Mouse (Mus musculus): ENCODE results near the gene Fam213b. TPM values are rescaled to one million over a fixed set of nuclear protein-coding genes. Genes with fewer than 3 reads are reported as not detected.
A peak's percentile ranks its signal among the peaks of the same experiment; 100 is the strongest.

The Fam213b gene
- 16.8 and 18.9 TPM in 2 replicates for polyA plus RNA-seq (2015; fragmentation: Nextera tagmentation; extraction: Ambion mirVana)

DNA sequence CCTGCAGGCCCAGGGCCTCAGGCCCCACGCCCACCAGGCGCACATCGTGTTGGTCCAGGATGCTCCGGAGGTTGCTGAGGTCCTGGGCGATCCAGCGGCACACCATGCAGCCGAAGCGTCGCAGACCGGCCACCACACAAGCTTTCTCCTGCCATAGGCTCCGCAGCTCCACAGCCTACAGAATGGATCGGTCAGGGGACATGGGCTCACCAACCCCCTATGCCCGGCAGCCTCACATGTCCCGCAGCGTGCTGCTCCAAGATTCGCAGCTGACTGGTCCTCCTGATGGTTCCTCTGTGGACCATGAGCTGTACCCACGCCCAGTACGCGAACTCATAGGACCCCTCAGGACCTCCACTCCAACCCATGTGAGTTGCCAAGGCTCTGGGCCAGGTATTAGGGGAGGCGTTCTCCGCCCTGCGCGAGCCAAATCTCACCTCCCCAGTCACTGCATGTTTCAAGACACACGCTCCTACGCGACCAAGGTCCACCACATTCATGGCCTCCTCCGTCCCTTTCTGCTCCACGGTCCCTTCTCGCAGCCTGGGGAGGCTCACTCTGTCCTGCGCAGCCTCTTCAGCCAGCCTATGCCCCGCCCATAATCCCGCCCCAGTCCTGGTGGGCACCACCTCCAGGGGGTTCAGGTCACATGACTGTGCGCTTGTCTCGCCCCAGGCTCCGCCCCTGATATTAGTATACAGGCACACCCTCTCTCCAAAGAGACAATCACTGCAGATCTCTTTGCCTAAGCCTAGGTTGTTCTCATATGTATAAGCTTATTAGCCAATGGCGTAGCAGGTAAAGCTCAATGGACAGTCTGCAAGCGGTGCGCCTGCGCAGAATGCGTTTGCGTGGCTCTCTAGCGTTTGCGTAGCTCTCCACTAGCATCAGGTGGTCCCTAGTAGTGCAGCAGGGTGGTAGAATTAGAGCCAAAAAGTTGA lies at the start of gene Fam213b:
Gene Fam213b, minus strand, starts transcription at position 630 of the 941 bp plus-strand sequence.
- Histone ChIP-seq H3K4me2 (replicated peaks; ENCODE audit: low read depth, low read length) (peak within 1 kb of the TSS; percentile 86), H3K27me3 (replicated peaks; ENCODE audit: insufficient read depth, low read length) (no peaks in the 10 kb centered on the region), H3K36me3 (ENCODE audit: insufficient read depth, low read length) (no peaks in the 10 kb centered on the region), H3K4me1 (ENCODE audit: insufficient read depth, low read depth, low read length) (peaks cover 8% of the 10 kb centered on the region; the same call in 1 of the 2 replicates), H3K4me3 (ENCODE audit: low read depth, low read length) (peak within 1 kb of the TSS; percentile 46), H3K27ac (ENCODE audit: low read length) (0 out of 2 replicates have a peak within 1 kb of the TSS, but pooled peaks have one; percentile 16), H3K9me3 (ENCODE audit: low read length) (no peaks in the 10 kb centered on the region), H3K9ac (replicated peaks; ENCODE audit: low read depth) (peak within 1 kb of the TSS; percentile 32)
- DNase-seq (ENCODE audit: low spot score), result peak; percentile 92
- ATAC-seq, result peak; percentile 98
- WGBS, result 1% methylated on average over 43 of the region's 43 CpGs
- TF ChIP-seq EP300 (IDR thresholded peaks at IDR 0.05) (no peak), CTCF (IDR thresholded peaks at IDR 0.05) (no peak)

GRCm38 (mm10) chr4:154948066-154948939 lies 49.4 kb upstream of the Fam213b start:
- DNase-seq (ENCODE audit: low spot score) (peak; percentile 58), ATAC-seq (peak; percentile 40)
- no peak overlapping the region for H3K27ac ChIP-seq (ENCODE audit: low read length)

DNA sequence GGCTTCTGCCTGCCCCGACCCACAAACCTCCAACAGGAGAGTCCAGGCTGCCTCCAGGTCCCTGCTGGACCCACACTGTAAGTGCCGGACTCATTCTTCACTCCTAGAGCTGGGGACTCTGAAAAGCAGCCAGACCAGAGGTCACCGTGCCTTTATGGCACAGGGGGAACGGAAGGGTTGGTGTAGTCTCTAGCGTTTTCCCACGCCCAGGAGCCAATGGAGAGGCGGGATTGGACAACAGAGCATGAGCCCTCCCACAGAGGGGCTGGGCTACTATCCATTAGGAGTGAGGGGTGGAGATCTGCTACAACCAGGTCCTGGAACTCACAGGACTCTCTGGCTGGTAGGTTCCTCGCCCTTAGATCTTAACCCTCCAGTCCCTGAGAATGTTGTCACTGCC lies 47.4 kb upstream of the Fam213b start:
- Histone ChIP-seq H3K4me2 (replicated peaks; ENCODE audit: low read depth, low read length) (peak overlapping the region; percentile 49), H3K9me3 (ENCODE audit: low read length) (no peaks in the 10 kb centered on the region), H3K36me3 (ENCODE audit: insufficient read depth, low read length) (no peaks in the 10 kb centered on the region), H3K9ac (replicated peaks; ENCODE audit: low read depth) (no peak overlapping the region), H3K27ac (ENCODE audit: low read length) (no peak overlapping the region), H3K4me1 (ENCODE audit: insufficient read depth, low read depth, low read length) (no peaks in the 10 kb centered on the region), H3K4me3 (ENCODE audit: low read depth, low read length) (peak overlapping the region; percentile 5; the same call in 1 of the 2 replicates), H3K27me3 (replicated peaks; ENCODE audit: insufficient read depth, low read length) (peaks cover 13% of the 10 kb centered on the region; the same call in 1 of the 2 replicates)
- under 1% methylated on average over 8 of the region's 8 CpGs for WGBS
- peak; percentile 83 for DNase-seq (ENCODE audit: low spot score)
- ATAC-seq, result peak; percentile 86
- TF ChIP-seq CTCF (IDR thresholded peaks at IDR 0.05), result no peak
- no peak for TF ChIP-seq EP300 (IDR thresholded peaks at IDR 0.05)

More at GRCm38 (mm10) chr4:154948066-154948939, 49.4 kb upstream of the Fam213b start:
- 32% methylated on average over 13 of the region's 14 CpGs for WGBS
- H3K9me3 ChIP-seq (ENCODE audit: low read length), result no peaks in the 10 kb centered on the region
- peaks cover 30% of the 10 kb centered on the region for H3K27me3 ChIP-seq (replicated peaks; ENCODE audit: insufficient read depth, low read length)
- no peak overlapping the region for H3K9ac ChIP-seq (replicated peaks; ENCODE audit: low read depth)
- no peaks in the 10 kb centered on the region for H3K4me1 ChIP-seq (ENCODE audit: insufficient read depth, low read depth, low read length)
- no peak for TF ChIP-seq EP300 (IDR thresholded peaks at IDR 0.05)
- TF ChIP-seq CTCF (IDR thresholded peaks at IDR 0.05), result no peak
- H3K36me3 ChIP-seq (ENCODE audit: insufficient read depth, low read length), result no peaks in the 10 kb centered on the region
- no peak overlapping the region for H3K4me3 ChIP-seq (ENCODE audit: low read depth, low read length)
- no peak overlapping the region for H3K4me2 ChIP-seq (replicated peaks; ENCODE audit: low read depth, low read length)

DNA sequence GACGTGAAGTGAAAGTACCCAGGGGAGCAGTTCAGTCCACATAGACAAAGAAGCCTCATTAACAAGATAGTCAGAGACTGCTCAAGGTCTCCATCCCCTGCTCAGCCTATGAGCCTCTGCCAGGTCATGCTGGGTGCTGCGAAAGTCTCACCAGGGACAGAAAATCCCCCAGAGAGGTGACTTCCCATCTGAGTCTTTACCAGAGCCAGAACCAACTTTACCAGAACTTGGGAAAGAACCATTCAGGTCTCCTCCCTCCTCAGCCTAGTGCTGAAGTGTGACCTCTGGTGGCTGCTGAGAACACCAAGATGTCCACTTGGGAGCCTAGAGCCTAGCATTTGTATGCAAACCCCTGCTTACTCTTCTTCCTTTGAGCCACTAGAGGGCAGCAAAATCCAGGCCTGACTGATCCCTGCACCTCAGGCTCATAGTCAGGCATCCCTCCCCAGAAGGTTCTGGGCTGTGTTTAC lies 45.2 kb upstream of the Fam213b start:
- TF ChIP-seq EP300 (IDR thresholded peaks at IDR 0.05) (no peak), CTCF (IDR thresholded peaks at IDR 0.05) (peak; percentile 99)
- Histone ChIP-seq H3K4me2 (replicated peaks; ENCODE audit: low read depth, low read length) (no peak overlapping the region), H3K27me3 (replicated peaks; ENCODE audit: insufficient read depth, low read length) (peaks cover 2% of the 10 kb centered on the region; the same call in 1 of the 2 replicates), H3K36me3 (ENCODE audit: insufficient read depth, low read length) (no peaks in the 10 kb centered on the region), H3K4me3 (ENCODE audit: low read depth, low read length) (no peak overlapping the region), H3K27ac (ENCODE audit: low read length) (no peak overlapping the region), H3K9ac (replicated peaks; ENCODE audit: low read depth) (no peak overlapping the region), H3K4me1 (ENCODE audit: insufficient read depth, low read depth, low read length) (no peaks in the 10 kb centered on the region), H3K9me3 (ENCODE audit: low read length) (no peaks in the 10 kb centered on the region)
- ATAC-seq (peak; percentile 83), DNase-seq (ENCODE audit: low spot score) (peak; percentile 97)
- WGBS, result 20% methylated on average over 2 of the region's 2 CpGs

DNA sequence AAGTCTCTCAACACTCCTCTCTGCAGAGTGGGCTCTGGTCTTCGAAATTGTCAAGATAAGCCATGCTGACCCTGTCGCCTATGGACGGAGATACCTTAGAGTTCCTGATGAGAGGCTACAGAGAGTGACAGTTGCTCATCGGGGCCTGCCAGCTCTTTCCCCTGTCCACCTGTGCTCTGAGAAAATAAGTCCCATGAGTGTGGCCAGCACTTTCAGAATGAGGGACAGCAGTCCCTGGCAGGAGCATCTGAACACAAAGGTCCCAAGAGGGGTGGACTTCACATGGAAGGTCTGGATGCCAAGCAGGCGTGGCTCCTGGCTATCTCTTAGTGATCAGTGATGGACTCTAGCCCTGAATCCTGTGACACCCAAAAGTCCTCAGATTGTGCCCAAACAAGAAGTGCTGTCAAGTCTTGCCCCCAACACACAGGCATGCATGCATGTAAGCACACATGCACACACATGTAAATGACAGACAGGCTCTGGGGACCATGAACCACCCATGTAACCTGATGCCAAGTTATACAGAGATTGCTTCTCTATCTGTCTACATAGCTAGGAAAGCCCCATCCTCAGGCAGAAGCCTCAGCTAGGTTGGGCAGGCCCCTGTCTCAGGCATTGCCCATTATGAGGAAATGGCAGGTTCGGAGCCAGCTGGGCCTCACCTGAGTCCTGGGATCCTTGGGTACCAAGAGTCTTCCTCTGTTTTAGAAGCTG lies 44.5 kb upstream of the Fam213b start:
- DNase-seq (ENCODE audit: low spot score), result no peak

More for the DNA sequence above, 44.5 kb upstream of the Fam213b start:
- Histone ChIP-seq H3K9me3 (ENCODE audit: low read length) (no peaks in the 10 kb centered on the region), H3K4me1 (ENCODE audit: insufficient read depth, low read depth, low read length) (no peaks in the 10 kb centered on the region), H3K36me3 (ENCODE audit: insufficient read depth, low read length) (no peaks in the 10 kb centered on the region), H3K27ac (ENCODE audit: low read length) (no peak overlapping the region), H3K4me2 (replicated peaks; ENCODE audit: low read depth, low read length) (no peak overlapping the region), H3K9ac (replicated peaks; ENCODE audit: low read depth) (no peak overlapping the region), H3K27me3 (replicated peaks; ENCODE audit: insufficient read depth, low read length) (no peaks in the 10 kb centered on the region), H3K4me3 (ENCODE audit: low read depth, low read length) (no peak overlapping the region)
- ATAC-seq, result no peak
- no peak for TF ChIP-seq EP300 (IDR thresholded peaks at IDR 0.05)
- TF ChIP-seq CTCF (IDR thresholded peaks at IDR 0.05), result no peak
- 80% methylated on average over 6 of the region's 6 CpGs for WGBS
